Mouse (Mus musculus): ENCODE measurements at regions not wholly inside any gene's neighbourhood (a gene's known extent, or its start where the extent isn't known, plus 50 kb on each side); places are given as distances from the start of the nearest gene placed in this dataset.

- no peak for DNase-seq
- TF ChIP-seq POLR2A (IDR thresholded peaks at IDR 0.05; ENCODE audit: borderline replicate concordance, insufficient read depth, low read length) (no peak), CTCF (IDR thresholded peaks at IDR 0.05; ENCODE audit: borderline replicate concordance, insufficient read depth, low read depth, low read length) (no peak)
- Histone ChIP-seq H3K4me3 (replicated peaks; ENCODE audit: insufficient read depth, low read depth, low read length) (no peak overlapping the region), H3K27ac (ENCODE audit: insufficient read depth, low read length) (no peak overlapping the region), H3K4me1 (ENCODE audit: control insufficient read depth, insufficient read depth, low read length) (no peaks in the 10 kb centered on the region), H3K27me3 (ENCODE audit: control insufficient read depth, insufficient read depth, low read length) (no peaks in the 10 kb centered on the region)
- 100% methylated on average over 1 of the region's 1 CpGs for WGBS
Measured at GRCm38 (mm10) chr13:107306232-107306631, 284.3 kb upstream of the Kif2a start.

DNA sequence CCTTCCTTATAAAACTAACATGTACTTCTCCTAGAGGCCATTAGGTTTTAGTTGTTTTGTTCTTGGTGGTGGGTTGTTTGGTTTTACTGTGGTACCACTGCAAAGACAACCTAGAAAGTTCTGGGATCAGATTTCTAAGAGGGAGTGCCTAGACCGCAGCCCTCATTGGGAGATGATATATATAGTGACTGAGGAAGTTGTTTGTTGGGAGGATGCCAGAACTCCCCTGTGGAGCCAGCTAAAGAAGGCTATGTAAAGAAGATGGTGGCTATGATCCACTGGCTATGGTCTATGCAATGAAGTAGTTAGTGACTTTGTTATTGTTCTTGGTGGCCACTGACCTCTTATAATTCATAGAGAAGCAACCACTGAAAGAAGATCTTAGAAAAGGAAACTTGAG lies 283.8 kb upstream of the Kif2a start:
- 85% methylated on average over 1 of the region's 1 CpGs for WGBS
- Histone ChIP-seq H3K27ac (ENCODE audit: insufficient read depth, low read length) (no peak overlapping the region), H3K4me1 (ENCODE audit: control insufficient read depth, insufficient read depth, low read length) (no peaks in the 10 kb centered on the region), H3K27me3 (ENCODE audit: control insufficient read depth, insufficient read depth, low read length) (no peaks in the 10 kb centered on the region), H3K4me3 (replicated peaks; ENCODE audit: insufficient read depth, low read depth, low read length) (no peak overlapping the region)
- TF ChIP-seq CTCF (IDR thresholded peaks at IDR 0.05; ENCODE audit: borderline replicate concordance, insufficient read depth, low read depth, low read length), result no peak
- no peak for TF ChIP-seq POLR2A (IDR thresholded peaks at IDR 0.05; ENCODE audit: borderline replicate concordance, insufficient read depth, low read length)
- DNase-seq, result no peak

DNA sequence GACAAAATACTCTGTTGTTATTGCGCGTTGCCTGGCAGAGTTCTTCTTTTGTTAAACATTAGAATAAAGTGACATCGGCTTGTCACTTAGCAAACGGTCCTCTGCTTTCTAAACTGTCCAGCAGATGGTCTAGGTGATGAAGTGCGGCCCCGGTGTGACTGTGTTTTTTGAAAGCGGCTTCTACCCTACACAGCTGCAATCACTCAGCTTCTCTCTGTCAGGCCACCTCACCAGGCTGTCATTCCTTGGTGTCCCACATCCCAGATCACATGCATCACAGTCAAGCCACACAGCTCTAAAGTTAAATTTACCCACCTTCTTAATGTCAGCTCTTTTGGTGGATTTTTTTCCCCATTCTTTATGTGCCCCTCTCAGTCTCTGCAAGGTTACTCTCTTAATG lies 282.0 kb upstream of the Kif2a start:
- TF ChIP-seq CTCF (IDR thresholded peaks at IDR 0.05; ENCODE audit: borderline replicate concordance, insufficient read depth, low read depth, low read length) (no peak), POLR2A (IDR thresholded peaks at IDR 0.05; ENCODE audit: borderline replicate concordance, insufficient read depth, low read length) (no peak)
- Histone ChIP-seq H3K4me1 (ENCODE audit: control insufficient read depth, insufficient read depth, low read length) (no peaks in the 10 kb centered on the region), H3K4me3 (replicated peaks; ENCODE audit: insufficient read depth, low read depth, low read length) (no peak overlapping the region), H3K27ac (ENCODE audit: insufficient read depth, low read length) (no peak overlapping the region), H3K27me3 (ENCODE audit: control insufficient read depth, insufficient read depth, low read length) (no peaks in the 10 kb centered on the region)
- 75% methylated on average over 7 of the region's 7 CpGs for WGBS
- DNase-seq, result no peak

DNA sequence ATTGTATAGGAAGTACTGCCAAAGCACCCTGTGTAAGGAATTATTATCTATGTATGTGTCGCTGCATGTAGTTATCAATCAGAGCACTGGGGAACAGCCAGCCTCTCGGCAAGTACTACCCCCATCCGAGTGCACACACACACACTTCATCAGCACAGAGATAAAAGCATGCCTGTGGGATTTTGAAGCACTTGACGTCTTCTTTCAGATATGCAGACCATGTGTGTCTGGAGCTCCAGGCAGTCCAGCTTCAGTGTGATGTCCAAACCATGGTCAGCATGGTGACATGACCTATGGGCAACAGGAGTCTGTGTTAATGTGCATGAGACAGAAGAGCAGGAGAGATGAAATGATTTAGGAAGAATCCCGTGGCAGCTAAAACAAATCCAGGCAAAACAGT lies 281.4 kb upstream of the Kif2a start:
- no peak for TF ChIP-seq CTCF (IDR thresholded peaks at IDR 0.05; ENCODE audit: borderline replicate concordance, insufficient read depth, low read depth, low read length)
- TF ChIP-seq POLR2A (IDR thresholded peaks at IDR 0.05; ENCODE audit: borderline replicate concordance, insufficient read depth, low read length), result no peak
- no peak overlapping the region for H3K27ac ChIP-seq (ENCODE audit: insufficient read depth, low read length)
- WGBS, result 59% methylated on average over 5 of the region's 5 CpGs
- no peak overlapping the region for H3K4me3 ChIP-seq (replicated peaks; ENCODE audit: insufficient read depth, low read depth, low read length)
- H3K4me1 ChIP-seq (ENCODE audit: control insufficient read depth, insufficient read depth, low read length), result no peaks in the 10 kb centered on the region
- no peaks in the 10 kb centered on the region for H3K27me3 ChIP-seq (ENCODE audit: control insufficient read depth, insufficient read depth, low read length)
- DNase-seq, result no peak

GRCm38 (mm10) chr13:107300792-107301191 lies 278.9 kb upstream of the Kif2a start:
- Histone ChIP-seq H3K4me3 (replicated peaks; ENCODE audit: insufficient read depth, low read depth, low read length) (no peak overlapping the region), H3K27me3 (ENCODE audit: control insufficient read depth, insufficient read depth, low read length) (no peaks in the 10 kb centered on the region), H3K27ac (ENCODE audit: insufficient read depth, low read length) (no peak overlapping the region), H3K4me1 (ENCODE audit: control insufficient read depth, insufficient read depth, low read length) (no peaks in the 10 kb centered on the region)
- 89% methylated on average over 2 of the region's 2 CpGs for WGBS
- no peak for DNase-seq
- TF ChIP-seq POLR2A (IDR thresholded peaks at IDR 0.05; ENCODE audit: borderline replicate concordance, insufficient read depth, low read length) (no peak), CTCF (IDR thresholded peaks at IDR 0.05; ENCODE audit: borderline replicate concordance, insufficient read depth, low read depth, low read length) (no peak)

DNA sequence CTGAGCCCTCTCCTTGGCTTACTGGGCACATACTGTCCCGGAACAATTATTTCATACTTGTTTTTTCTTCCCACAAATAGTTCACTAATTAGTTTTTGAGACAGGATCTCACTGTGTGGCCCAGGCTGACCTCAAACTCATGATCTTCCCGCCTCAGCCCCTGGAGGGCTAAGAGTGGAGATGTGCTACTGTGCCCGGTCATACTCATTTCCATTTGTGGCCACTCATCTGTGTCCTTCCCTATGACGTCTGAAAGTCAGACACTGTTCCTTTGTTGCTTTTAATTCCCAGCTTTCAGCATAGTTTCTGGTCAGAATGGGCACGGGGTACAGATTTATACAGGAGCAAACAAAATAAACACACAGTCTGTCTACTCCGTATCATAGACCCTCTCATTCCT lies 242.7 kb upstream of the Kif2a start:
- H3K4me3 ChIP-seq (replicated peaks; ENCODE audit: insufficient read depth, low read depth, low read length), result no peak overlapping the region
- WGBS, result 71% methylated on average over 6 of the region's 6 CpGs
- H3K27ac ChIP-seq (ENCODE audit: insufficient read depth, low read length), result no peak overlapping the region
- no peaks in the 10 kb centered on the region for H3K4me1 ChIP-seq (ENCODE audit: control insufficient read depth, insufficient read depth, low read length)
- no peak for TF ChIP-seq POLR2A (IDR thresholded peaks at IDR 0.05; ENCODE audit: borderline replicate concordance, insufficient read depth, low read length)
- no peak for TF ChIP-seq CTCF (IDR thresholded peaks at IDR 0.05; ENCODE audit: borderline replicate concordance, insufficient read depth, low read depth, low read length)
- no peaks in the 10 kb centered on the region for H3K27me3 ChIP-seq (ENCODE audit: control insufficient read depth, insufficient read depth, low read length)
- DNase-seq, result no peak

DNA sequence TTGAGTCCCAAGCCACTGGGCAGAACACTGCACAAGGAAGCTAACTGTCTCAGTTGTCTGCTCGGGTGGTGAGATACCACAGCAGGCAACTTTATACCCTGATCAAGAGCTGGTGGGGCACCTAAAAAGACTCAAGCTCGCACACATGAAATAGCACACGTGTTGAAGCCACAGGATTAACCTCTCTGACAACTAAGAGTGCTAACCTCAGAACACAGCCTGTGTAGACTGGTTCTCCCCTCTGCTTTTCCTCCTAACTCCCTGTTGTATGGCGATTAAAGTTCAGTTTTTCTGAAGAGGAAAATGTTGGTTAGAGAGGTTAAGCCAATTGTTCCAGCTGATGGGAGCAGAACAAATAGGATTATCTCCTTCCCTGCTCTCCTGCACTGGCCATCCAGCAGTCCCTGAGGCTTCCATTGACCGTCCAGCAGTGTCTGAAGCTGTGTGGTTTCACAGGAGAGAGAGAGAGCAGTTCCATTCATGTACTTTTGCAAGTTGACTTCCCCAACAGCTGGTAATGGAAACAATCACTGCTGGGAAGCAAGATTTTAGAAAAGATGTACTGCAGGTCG lies 239.6 kb upstream of the Kif2a start:
- 53% methylated on average over 6 of the region's 6 CpGs for WGBS
- TF ChIP-seq POLR2A (IDR thresholded peaks at IDR 0.05; ENCODE audit: borderline replicate concordance, insufficient read depth, low read length) (no peak), CTCF (IDR thresholded peaks at IDR 0.05; ENCODE audit: borderline replicate concordance, insufficient read depth, low read depth, low read length) (no peak)
- no peak overlapping the region for H3K4me3 ChIP-seq (replicated peaks; ENCODE audit: insufficient read depth, low read depth, low read length)
- no peak overlapping the region for H3K27ac ChIP-seq (ENCODE audit: insufficient read depth, low read length)
- no peaks in the 10 kb centered on the region for H3K27me3 ChIP-seq (ENCODE audit: control insufficient read depth, insufficient read depth, low read length)
- no peak for DNase-seq
- H3K4me1 ChIP-seq (ENCODE audit: control insufficient read depth, insufficient read depth, low read length), result no peaks in the 10 kb centered on the region

DNA sequence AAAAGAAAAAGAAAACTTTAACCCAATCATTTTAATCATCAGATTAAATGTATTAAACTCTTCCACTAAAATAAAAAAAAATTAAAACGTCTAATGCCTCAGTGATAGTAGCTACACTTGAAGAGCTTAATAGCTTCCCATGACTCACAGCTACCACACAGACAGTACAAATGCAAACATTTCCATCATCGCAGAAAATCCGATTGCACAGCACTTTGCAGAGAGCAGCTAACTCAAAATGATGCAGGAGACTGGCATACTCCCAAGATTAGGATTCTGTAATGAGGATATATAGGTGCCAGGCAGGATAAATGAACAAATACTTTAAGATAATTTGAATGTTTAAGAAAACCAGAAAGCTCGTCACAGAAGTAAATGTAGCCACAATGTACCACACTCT lies 238.3 kb upstream of the Kif2a start:
- H3K4me3 ChIP-seq (replicated peaks; ENCODE audit: insufficient read depth, low read depth, low read length), result no peak overlapping the region
- TF ChIP-seq POLR2A (IDR thresholded peaks at IDR 0.05; ENCODE audit: borderline replicate concordance, insufficient read depth, low read length) (no peak), CTCF (IDR thresholded peaks at IDR 0.05; ENCODE audit: borderline replicate concordance, insufficient read depth, low read depth, low read length) (no peak)
- 83% methylated on average over 4 of the region's 4 CpGs for WGBS
- no peaks in the 10 kb centered on the region for H3K4me1 ChIP-seq (ENCODE audit: control insufficient read depth, insufficient read depth, low read length)
- no peaks in the 10 kb centered on the region for H3K27me3 ChIP-seq (ENCODE audit: control insufficient read depth, insufficient read depth, low read length)
- no peak for DNase-seq
- H3K27ac ChIP-seq (ENCODE audit: insufficient read depth, low read length), result no peak overlapping the region

Measured in cerebellum, adult 2 months (tissue).